Mouse (Mus musculus) stomach, adult 2 months (tissue): ENCODE measurements around the gene Slc4a2. TPM values are rescaled to one million over a fixed set of nuclear protein-coding genes. Genes with fewer than 3 reads are reported as not detected.

Source experiments
- polyA plus RNA-seq: library from polyadenylated mRNA; depleted of rRNA; stranded (reverse); fragments of >200 nt; gene quantifications from 2 replicates; pipeline ENCODE4 v1.2.3, GENCODE M21; 2012; rRNA removed

Slc4a2 gene
- 175 and 193 TPM in 2 replicates for polyA plus RNA-seq

DNA sequence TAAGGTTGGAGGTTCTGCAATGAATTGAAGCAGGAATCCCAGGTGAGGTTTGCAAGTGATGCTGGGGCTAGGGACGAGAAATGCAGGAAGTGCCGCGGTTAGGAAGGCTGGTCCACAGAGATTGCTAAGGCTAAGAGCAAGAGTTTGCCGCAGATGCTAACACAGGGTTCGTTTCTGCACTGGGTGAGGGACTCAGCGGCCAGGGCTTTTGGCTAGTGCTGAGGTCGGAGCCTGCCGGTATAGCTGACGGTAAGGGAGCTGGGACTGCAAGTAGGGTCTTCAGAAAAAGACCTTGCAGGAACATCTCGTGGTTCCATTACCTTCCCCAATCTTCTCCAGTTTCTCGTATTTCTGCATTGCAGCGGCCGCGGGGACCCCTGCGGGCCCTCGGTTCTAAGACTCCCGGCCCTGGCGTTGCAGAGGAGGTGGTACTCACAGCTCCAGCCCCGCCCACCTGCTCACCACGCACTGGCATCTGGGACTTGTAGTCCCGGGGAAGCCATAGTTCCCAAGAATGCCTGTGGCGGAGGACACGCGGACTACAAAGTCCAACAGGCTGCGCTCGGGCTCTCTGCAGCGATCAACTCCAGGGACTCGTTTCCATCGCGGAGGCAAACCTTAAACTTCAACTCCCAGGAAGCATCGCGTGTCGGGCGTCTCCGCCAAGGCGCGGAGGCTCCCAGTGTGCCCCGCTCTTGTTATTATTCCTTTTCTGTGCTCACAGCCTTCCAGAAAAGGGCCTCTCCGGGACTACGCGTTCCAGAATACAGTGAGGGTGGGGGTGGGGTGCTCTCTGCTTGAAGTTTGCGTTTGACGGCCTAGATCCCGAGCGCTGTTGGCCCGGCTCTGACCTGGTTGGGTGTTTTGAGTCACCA lies at the start of gene Slc4a2, which contains the start of gene Cdk5:
Gene Slc4a2, plus strand, starts transcription at position 709 of the 875 bp plus-strand sequence.
Gene Cdk5, minus strand, starts transcription at position 402 of the 875 bp plus-strand sequence.

DNA sequence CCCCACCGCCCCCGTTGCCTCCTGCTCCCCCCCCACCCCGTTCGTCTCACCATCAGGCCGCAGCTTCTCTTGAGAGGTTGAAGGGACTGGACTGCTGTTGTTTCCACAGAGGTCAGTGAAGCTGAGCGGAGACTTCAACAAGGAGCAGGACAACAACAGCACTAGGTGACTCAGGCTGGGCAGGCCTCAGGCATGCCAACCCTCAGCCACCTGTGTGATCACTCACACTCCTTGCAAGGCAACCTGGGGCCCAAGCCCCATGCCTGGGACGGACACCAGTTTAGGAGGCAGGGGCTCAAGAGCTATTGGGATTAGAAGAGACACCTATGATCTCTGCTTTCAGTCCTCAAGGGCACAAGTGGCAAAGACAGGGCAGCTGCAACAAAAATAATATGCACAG lies 31.8 kb upstream of the Slc4a2 start, which contains the start of gene Atg9b:
Gene Atg9b, minus strand, starts transcription at position 280 of the 400 bp plus-strand sequence.

DNA sequence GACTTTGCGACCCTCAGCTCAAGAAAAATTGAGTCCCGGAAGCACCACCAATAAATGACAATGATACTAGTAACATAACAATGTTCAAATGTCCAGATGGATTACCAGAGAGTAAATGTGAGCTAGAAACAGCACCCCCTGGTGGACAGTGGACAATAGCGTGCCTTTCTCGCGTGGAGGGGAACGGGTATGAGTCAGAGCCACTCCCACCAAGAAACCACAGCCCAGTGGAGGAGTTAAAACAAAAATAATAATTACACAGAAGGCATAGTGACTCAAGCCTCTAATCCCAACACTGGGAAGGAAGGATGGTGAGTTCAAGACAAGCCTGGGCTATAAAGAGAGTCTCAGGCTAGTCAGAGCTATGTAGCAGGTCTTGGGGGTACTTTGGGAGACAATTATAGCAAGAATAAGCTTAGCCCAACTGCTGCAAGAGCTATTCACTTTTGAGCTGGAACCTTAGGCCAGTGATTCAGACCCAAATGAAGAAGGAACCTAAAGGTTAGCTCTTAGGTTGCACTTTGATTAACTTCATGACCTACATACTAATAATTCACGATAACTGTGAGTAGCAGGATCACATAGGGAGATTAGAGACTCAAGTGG lies 30.1 kb upstream of the Slc4a2 start, which contains the start of gene Abcb8:
Gene Abcb8, plus strand, starts transcription at position 272 of the 606 bp plus-strand sequence.

DNA sequence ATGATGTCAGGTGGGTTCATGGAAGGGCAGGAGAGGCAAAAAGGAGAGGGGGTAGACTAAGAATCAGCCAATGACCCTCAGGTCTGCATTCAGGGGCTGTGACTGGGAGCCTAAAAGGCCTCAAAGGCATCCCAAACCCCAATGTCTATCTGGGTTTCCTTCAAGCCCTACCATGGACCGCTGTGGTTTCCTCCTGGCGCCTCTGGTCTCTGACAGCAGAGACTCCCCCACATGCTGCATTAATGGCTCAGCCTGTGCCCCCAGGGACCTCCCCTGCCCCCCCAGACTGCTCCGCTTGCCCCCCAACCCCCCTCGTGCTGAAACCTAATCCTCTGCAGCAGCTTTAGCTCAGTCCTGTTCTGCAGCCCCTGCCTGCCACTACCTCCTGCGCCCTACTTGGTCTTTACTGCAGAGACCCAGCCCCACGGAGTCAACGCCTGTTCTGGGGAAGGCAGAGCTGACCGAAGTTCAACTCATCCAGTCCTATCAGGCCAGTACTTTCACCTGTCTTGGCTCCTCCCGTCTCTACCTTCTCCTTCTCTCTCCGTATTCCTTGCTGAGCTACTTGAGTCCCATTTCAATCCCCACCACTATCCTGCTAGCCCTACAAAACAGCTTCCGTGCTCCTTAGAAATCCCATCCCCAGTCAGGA lies 10.5 kb upstream of the Slc4a2 start, which contains the start of gene Asic3:
Gene Asic3, plus strand, starts transcription at position 351 of the 652 bp plus-strand sequence.

DNA sequence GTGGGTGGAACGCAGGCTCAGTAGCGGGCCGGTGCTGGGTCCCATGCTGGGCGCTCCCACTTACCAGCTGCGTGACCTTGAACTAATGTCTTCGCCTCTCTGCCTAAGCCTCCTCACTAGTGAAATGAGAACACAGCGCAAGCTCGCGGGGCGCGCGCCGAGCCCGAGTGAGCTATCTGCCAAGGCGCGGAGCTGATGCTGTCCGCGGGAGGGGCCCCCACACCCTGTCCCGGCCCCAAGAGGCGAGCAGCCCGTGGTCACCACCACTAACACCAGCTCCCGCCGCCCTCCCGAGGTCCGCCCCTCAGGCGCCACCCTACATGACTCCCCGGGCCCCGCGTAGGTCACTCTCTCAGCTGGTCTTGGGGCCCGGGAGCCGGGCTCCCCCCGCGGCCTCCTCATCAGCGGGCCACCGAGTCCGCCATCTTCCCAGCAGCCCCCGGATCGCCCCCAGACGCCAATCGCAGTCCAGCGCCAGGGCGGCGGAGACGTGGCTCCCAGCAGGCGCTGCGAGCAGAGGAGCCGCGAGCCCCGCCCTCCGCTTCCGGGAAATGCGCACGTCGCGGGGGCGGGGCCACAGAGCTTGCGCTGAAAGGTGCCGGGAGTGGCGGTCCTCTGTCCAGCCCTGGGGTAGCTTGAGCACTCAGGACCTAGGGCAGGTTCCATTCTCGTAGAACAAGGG lies 21.2 kb downstream of the Slc4a2 start, which contains the start of gene Fastk:
Gene Fastk, minus strand, starts transcription at position 542 of the 682 bp plus-strand sequence.

DNA sequence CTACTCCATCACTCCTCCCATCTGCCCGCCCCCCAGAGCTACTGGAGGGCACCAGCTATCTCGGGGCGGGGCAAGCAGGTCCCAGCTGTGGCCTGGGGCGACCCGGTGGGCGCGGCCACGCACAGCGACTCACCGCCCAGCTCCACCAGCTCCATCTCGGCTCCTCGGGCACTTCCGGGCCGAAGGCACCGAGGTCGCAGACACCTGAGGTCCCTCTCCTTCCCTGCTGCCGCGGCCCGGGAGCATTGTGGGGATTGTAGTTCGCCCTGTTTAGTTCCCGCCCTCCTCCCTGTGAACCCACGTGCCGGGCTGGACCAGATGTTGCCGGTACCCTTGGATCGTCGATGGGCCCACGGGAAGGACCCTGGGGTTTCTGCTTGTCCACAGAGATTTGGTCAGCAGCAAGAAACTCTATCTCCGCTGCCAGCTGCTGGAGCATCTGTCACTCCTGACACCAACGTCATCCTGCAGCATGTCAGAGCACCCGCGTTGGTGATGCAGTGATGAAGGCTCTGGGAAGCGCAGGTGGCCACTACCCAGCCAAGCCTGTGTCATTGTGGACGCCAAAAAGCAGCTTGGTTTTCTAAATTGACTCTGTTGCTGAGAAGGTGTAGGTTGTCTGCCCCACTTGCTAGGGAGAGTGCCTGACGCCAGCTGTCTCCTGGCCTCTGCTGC lies 24.1 kb downstream of the Slc4a2 start, which contains the start of gene Tmub1:
Gene Tmub1, minus strand, starts transcription at position 231 of the 675 bp plus-strand sequence.

DNA sequence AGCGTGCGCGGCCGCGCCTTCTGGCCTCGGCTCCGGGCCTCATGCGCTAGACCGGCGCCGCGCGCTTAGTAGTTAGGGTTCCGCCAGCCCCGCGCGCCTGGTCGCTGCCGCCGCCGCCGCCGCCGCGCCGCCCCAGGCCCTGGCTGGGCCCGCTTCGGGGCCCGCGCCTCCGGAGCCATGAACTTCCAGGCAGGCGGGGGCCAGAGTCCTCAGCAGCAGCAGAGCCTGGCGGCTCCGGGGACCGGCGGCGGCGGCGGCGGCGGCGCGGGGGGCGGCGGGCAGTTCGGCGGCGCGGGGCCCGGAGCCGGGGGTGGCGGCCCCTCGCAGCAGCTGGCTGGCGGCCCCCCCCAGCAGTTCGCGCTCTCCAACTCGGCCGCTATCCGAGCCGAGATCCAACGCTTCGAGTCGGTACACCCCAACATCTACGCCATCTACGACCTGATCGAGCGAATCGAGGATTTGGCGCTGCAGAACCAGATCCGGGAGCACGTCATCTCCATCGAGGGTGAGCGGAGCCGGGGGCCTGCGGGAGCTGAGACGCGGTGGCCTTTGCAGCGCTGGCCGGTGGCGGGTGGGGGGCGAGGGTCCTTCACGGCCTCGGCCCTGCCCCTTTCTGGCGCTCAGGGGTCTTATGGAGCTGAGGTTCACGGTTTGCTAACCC lies 28.5 kb downstream of the Slc4a2 start, which contains the start of gene Agap3:
Gene Agap3, plus strand, starts transcription at position 148 of the 661 bp plus-strand sequence.

Other genes starting within 250 kb of the Slc4a2 start
- 26.9 and 37.0 TPM in 2 replicates for gene Kcnh2, start 72.2 kb upstream of the Slc4a2 start, polyA plus RNA-seq
- 4.6 TPM in 2 replicates for gene Nos3, start 59.0 kb upstream of the Slc4a2 start, polyA plus RNA-seq
- 15.6 and 34.2 TPM in 2 replicates for gene Atg9b, start 31.7 kb upstream of the Slc4a2 start, polyA plus RNA-seq
- 44.2 and 47.3 TPM in 2 replicates for gene Abcb8, start 30.2 kb upstream of the Slc4a2 start, polyA plus RNA-seq
- 0.09 and 0.21 TPM in 2 replicates for gene Asic3, start 10.4 kb upstream of the Slc4a2 start, polyA plus RNA-seq
- gene Cdk5, start 307 bp upstream of the Slc4a2 start, polyA plus RNA-seq: 39.9 and 41.2 TPM in 2 replicates
- gene Fastk, start 21.4 kb downstream of the Slc4a2 start, polyA plus RNA-seq: 162 and 182 TPM in 2 replicates
- 49.2 and 79.9 TPM in 2 replicates for gene Tmub1, start 24.0 kb downstream of the Slc4a2 start, polyA plus RNA-seq
- 46.6 and 48.4 TPM in 2 replicates for gene Agap3, start 28.3 kb downstream of the Slc4a2 start, polyA plus RNA-seq
- not detected in 2 replicates for gene Gbx1, start 103.4 kb downstream of the Slc4a2 start, polyA plus RNA-seq
- gene Asb10, start 117.1 kb downstream of the Slc4a2 start, polyA plus RNA-seq: 1.7 TPM in 2 replicates
- not detected in 2 replicates for gene 4931409K22Rik, start 133.0 kb downstream of the Slc4a2 start, polyA plus RNA-seq
- gene Abcf2, start 153.6 kb downstream of the Slc4a2 start, polyA plus RNA-seq: 27.4 and 28.4 TPM in 2 replicates
- 26.1 and 27.7 TPM in 2 replicates for gene Chpf2, start 162.9 kb downstream of the Slc4a2 start, polyA plus RNA-seq
- gene Smarcd3, start 200.6 kb downstream of the Slc4a2 start, polyA plus RNA-seq: 39.3 and 74.8 TPM in 2 replicates